Mouse (Mus musculus): Measurements from ENCODE around the gene Clec16a.

GRCm38 (mm10) chr16:10692848-10693247, 147.7 kb downstream of the Clec16a start:
- no peak for TF ChIP-seq CTCF (IDR thresholded peaks at IDR 0.05; ENCODE audit: control insufficient read depth, insufficient read depth, low read length)
- no peak for TF ChIP-seq POLR2A (IDR thresholded peaks at IDR 0.05; ENCODE audit: borderline replicate concordance, control insufficient read depth, low read depth, low read length)
